Mouse (Mus musculus) thymus, adult 2 months (tissue): Measurements from ENCODE around the gene Serpinb9f.
"Not testable (repeated sequence)": the region's sequence is repeated elsewhere in the genome, so short reads cannot be mapped to it uniquely, and the experiment has no call there.

Experiments
- CTCF ChIP-seq: fragments of 200-500 bp; IDR thresholded peaks from 2 replicates; pipeline ENCODE4 v1.5.1; 2012; ENCODE audit warnings: mild to moderate bottlenecking, control low read depth, low read length, moderate library complexity, borderline replicate concordance; ENCODE audit not compliant: control insufficient read depth, poor library complexity, insufficient read depth; ENCODE audit errors: extremely low read depth
- POLR2A ChIP-seq: fragments of 200-500 bp; IDR thresholded peaks from 2 replicates; pipeline ENCODE4 v1.6.1; 2012; ENCODE audit warnings: mild to moderate bottlenecking, low read length, control low read depth, moderate library complexity; ENCODE audit not compliant: control insufficient read depth, poor library complexity, insufficient read depth; ENCODE audit errors: extremely low read depth

GRCm38 (mm10) chr13:33308631-33309030, 15.2 kb upstream of the Serpinb9f start:
- not testable (repeated sequence) for TF ChIP-seq POLR2A, CTCF
